Mouse (Mus musculus) limb, embryonic 15.5 days (tissue): ENCODE measurements around the gene Bag5. TPM values are rescaled to one million over a fixed set of nuclear protein-coding genes. Genes with fewer than 3 reads are reported as not detected.
"Not testable (repeated sequence)": the region's sequence is repeated elsewhere in the genome, so short reads cannot be mapped to it uniquely, and the experiment has no call there.

Source experiments
- ATAC-seq: fragments of 200-750 bp; cut with Nextera tagmentation; 2 replicates; pipeline ENCODE4 v1.8.0; 2017; ENCODE audit warnings: low read depth, moderate TSS enrichment; ENCODE audit not compliant: insufficient number of reproducible peaks, low FRiP score, low TSS enrichment
- H3K27ac ChIP-seq: fragments of 300-500 bp; sonication (generic); 2 replicates; pipeline ENCODE4 v1.5.1; 2015; ENCODE audit warnings: moderate library complexity, mild to moderate bottlenecking, inconsistent platforms
- H3K27me3 ChIP-seq: fragments of 300-500 bp; sonication (generic); 2 replicates; pipeline ENCODE4 v1.6.1; 2015; ENCODE audit warnings: inconsistent platforms
- H3K36me3 ChIP-seq: fragments of 300-500 bp; sonication (generic); 2 replicates; pipeline ENCODE4 v1.6.1; 2015; ENCODE audit warnings: inconsistent platforms
- H3K4me1 ChIP-seq: fragments of 300-500 bp; sonication (generic); 2 replicates; pipeline ENCODE4 v1.6.1; 2015; ENCODE audit warnings: inconsistent platforms
- H3K4me2 ChIP-seq: fragments of 300-500 bp; sonication (generic); 2 replicates; pipeline ENCODE4 v1.6.1; 2015; ENCODE audit warnings: mild to moderate bottlenecking, inconsistent platforms
- H3K4me3 ChIP-seq: fragments of 300-500 bp; sonication (generic); 2 replicates; pipeline ENCODE4 v1.5.1; 2015; ENCODE audit warnings: mild to moderate bottlenecking, inconsistent platforms
- H3K9ac ChIP-seq: fragments of 300-500 bp; sonication (generic); 2 replicates; pipeline ENCODE4 v1.6.1; 2015; ENCODE audit warnings: inconsistent platforms
- H3K9me3 ChIP-seq: fragments of 300-500 bp; sonication (generic); 2 replicates; pipeline ENCODE4 v1.6.1; 2016; ENCODE audit warnings: inconsistent platforms
- WGBS: fragments of 180-500 bp; shearing (Covaris S2); methylation state at CpG from one replicate; pipeline ENCODE4 v1.1.7; 2015; 5-methylcytosine and 5-hydroxymethylcytosine counted together
- polyA plus RNA-seq: library from polyadenylated mRNA; unstranded; fragments of >200 nt; fragmentation: Nextera tagmentation; extraction: Ambion mirVana; gene quantifications from 2 replicates; pipeline ENCODE4 v1.2.1, GENCODE M21; 2015

Bag5 gene
- polyA plus RNA-seq, 1 experiment from 2014 or later: 69.4 TPM

GRCm38 (mm10) chr12:111670371-111670971, 42.6 kb downstream of the Bag5 start:
- Histone ChIP-seq H3K9me3 (no peaks in the 10 kb centered on the region), H3K27me3 (peaks cover 51% of the 10 kb centered on the region), H3K4me2 (peak overlapping the region; percentile 98), H3K4me3 (peak overlapping the region; percentile 54), H3K4me1 (peaks cover 58% of the 10 kb centered on the region), H3K27ac (no peak overlapping the region), H3K9ac (no peak overlapping the region; the same call in 1 of the 2 replicates), H3K36me3 (no peaks in the 10 kb centered on the region)
- 9% methylated on average over 29 of the region's 29 CpGs for WGBS
- no peak for ATAC-seq

GRCm38 (mm10) chr12:111669961-111670360, 43.1 kb downstream of the Bag5 start:
- Histone ChIP-seq H3K4me3 (no peak overlapping the region; the same call in 1 of the 2 replicates), H3K27ac (no peak overlapping the region), H3K27me3 (peaks cover 51% of the 10 kb centered on the region), H3K4me1 (peaks cover 59% of the 10 kb centered on the region), H3K36me3 (no peaks in the 10 kb centered on the region), H3K4me2 (0 out of 2 replicates have a peak overlapping the region, but pooled peaks have one; percentile 5), H3K9me3 (no peaks in the 10 kb centered on the region), H3K9ac (no peak overlapping the region)
- WGBS: 58% methylated on average over 8 of the region's 8 CpGs
- ATAC-seq: no peak

GRCm38 (mm10) chr12:111669000-111669788, 43.9 kb downstream of the Bag5 start:
- peaks cover 59% of the 10 kb centered on the region for H3K4me1 ChIP-seq
- ATAC-seq: no peak
- no peak overlapping the region for H3K9ac ChIP-seq
- H3K36me3 ChIP-seq: no peaks in the 10 kb centered on the region
- WGBS: 71% methylated on average over 23 of the region's 23 CpGs
- H3K27me3 ChIP-seq: peaks cover 48% of the 10 kb centered on the region
- H3K4me3 ChIP-seq: peak overlapping the region; percentile 26; the same call in 1 of the 2 replicates
- H3K9me3 ChIP-seq: no peaks in the 10 kb centered on the region
- H3K4me2 ChIP-seq: peak overlapping the region; percentile 55
- H3K27ac ChIP-seq: peak overlapping the region; percentile 93

DNA sequence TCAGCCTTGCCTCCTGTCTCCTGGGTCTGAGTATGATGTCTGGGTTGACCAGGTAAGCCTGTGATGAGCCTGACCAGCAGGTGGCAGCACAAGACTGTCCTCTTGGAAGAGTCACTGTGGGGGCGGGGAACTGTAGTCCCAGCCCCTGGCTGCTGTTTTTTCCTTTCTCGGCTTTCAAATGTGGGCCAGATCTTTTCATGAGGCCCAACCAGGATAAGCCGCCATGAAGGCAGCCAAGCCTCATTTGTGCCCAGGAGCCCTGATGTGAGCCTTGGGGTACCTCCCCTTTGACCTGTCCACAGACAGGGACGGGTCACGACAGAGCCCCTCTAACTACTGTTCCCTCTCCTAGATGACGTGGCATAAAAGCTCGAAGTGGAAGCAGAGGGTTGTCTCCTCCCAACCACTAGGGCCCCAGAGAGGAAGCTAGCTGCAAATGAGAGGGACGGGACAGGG, 44.6 kb downstream of the Bag5 start:
- peaks cover 66% of the 10 kb centered on the region for H3K4me1 ChIP-seq
- H3K4me3 ChIP-seq: peak overlapping the region; percentile 26
- H3K27me3 ChIP-seq: peaks cover 41% of the 10 kb centered on the region
- peak; percentile 52 for ATAC-seq
- peak overlapping the region; percentile 28; the same call in 1 of the 2 replicates for H3K9ac ChIP-seq
- peak overlapping the region; percentile 55 for H3K4me2 ChIP-seq
- no peaks in the 10 kb centered on the region for H3K9me3 ChIP-seq
- 1% methylated on average over 8 of the region's 8 CpGs for WGBS
- no peaks in the 10 kb centered on the region for H3K36me3 ChIP-seq
- peak overlapping the region; percentile 93 for H3K27ac ChIP-seq

DNA sequence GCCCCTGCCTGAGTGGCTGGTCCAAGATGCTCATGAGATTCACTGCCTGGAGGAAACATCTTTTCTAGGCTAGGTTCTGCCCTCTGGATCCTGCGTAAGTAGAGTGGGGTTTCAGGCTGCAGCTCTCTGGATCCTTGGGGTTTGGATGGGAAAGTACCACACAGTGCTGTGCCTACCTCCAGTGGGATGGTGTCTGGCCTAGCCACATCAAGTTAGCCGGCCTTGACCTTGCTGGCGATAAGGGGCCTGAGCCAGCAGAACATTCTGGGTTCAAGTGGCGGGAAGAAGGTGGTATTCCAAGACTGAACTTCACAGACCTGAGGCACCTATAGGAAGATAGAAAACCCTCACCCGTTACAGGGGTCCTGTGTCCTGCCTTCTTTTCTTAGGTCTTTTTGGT, 45.6 kb downstream of the Bag5 start:
- no peak for ATAC-seq
- Histone ChIP-seq H3K4me3 (no peak overlapping the region), H3K9ac (no peak overlapping the region), H3K27me3 (peaks cover 30% of the 10 kb centered on the region), H3K36me3 (no peaks in the 10 kb centered on the region), H3K4me2 (no peak overlapping the region), H3K27ac (no peak overlapping the region), H3K9me3 (no peaks in the 10 kb centered on the region), H3K4me1 (peaks cover 62% of the 10 kb centered on the region)
- 93% methylated on average over 5 of the region's 5 CpGs for WGBS

DNA sequence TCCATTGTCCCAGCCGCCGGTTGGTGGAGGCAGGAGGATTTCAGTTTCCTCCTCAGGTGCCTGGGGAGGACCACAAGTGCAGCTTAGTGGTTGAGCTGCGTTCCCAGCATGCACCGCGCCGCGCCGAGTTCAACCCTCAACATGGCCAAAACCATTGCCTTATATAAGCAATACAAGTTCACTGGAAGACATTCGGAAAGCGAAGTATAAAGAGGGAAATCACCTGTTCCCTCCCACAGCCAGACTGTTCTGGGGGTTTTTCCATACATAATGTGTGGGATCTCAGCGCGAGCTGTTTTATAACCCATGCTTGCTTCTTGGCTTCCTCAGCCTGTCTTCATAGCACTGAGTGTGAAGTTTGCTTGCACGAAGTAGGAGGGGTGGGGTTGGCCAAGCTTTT, 46.7 kb downstream of the Bag5 start:
- WGBS: 69% methylated on average over 13 of the region's 13 CpGs
- Histone ChIP-seq H3K9ac (no peak overlapping the region), H3K27me3 (peaks cover 20% of the 10 kb centered on the region), H3K4me3 (no peak overlapping the region), H3K27ac (no peak overlapping the region), H3K9me3 (no peaks in the 10 kb centered on the region), H3K36me3 (no peaks in the 10 kb centered on the region), H3K4me2 (no peak overlapping the region), H3K4me1 (peaks cover 52% of the 10 kb centered on the region)
- no peak for ATAC-seq

DNA sequence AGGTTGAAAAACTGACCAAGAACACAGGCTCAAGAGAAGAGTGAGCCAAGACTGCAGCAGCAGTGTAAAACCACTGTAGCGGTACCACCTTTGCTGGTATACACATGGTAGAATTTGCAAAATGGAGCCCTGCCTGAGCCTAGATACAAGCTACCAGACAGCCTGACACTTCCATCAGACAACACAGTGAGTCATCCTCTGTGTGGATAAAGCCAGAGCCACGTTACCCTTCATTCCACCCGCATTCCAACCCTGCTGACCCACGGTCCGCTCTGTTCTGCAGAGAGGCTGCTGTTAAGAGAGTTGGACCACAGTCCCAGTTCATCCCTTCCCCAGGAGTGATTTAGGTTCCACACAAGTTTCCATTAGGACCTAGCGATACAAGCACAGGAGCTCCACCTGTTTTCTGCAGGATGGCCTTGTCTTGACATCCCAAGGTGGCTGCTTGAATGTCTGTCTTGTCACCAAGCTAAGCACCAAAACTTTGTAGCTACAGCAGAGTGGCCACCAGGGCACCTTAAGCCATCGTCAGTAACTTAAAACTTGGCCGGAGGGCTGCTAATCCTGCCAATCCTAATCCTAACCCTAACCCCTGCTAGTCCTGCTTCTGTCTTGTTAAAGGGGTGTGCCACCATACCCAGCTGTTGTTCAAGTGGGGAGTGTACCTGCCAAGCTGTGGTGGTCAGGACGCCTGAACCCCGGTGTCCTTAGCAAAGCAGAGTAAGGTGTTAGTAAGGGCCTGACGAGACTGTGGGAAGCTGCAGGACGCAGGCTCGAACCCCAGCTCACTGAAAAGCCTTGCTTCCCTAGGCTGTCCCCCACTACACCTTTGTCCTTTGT, 47.8 kb downstream of the Bag5 start:
- Histone ChIP-seq H3K9me3 (no peaks in the 10 kb centered on the region), H3K9ac (no peak overlapping the region), H3K27ac (no peak overlapping the region), H3K36me3 (peaks cover 9% of the 10 kb centered on the region; the same call in 1 of the 2 replicates), H3K4me1 (peaks cover 41% of the 10 kb centered on the region), H3K4me3 (no peak overlapping the region), H3K27me3 (peaks cover 9% of the 10 kb centered on the region), H3K4me2 (no peak overlapping the region)
- no peak for ATAC-seq
- 79% methylated on average over 13 of the region's 13 CpGs for WGBS

GRCm38 (mm10) chr12:111664144-111664634, 48.9 kb downstream of the Bag5 start:
- H3K9ac ChIP-seq: no peak overlapping the region
- peaks cover 14% of the 10 kb centered on the region; the same call in 1 of the 2 replicates for H3K36me3 ChIP-seq
- H3K4me1 ChIP-seq: peaks cover 32% of the 10 kb centered on the region
- H3K27ac ChIP-seq: peak overlapping the region; percentile 50
- no peak overlapping the region for H3K4me3 ChIP-seq
- H3K4me2 ChIP-seq: no peak overlapping the region
- 0 out of 2 replicates have a peak, but pooled peaks have one; percentile 37 for ATAC-seq
- 40% methylated on average over 6 of the region's 6 CpGs for WGBS
- no peaks in the 10 kb centered on the region for H3K9me3 ChIP-seq
- no peaks in the 10 kb centered on the region for H3K27me3 ChIP-seq

- Histone ChIP-seq H3K4me3 (no peak overlapping the region), H3K27me3 (no peaks in the 10 kb centered on the region), H3K36me3 (peaks cover 16% of the 10 kb centered on the region; the same call in 1 of the 2 replicates), H3K9me3 (no peaks in the 10 kb centered on the region), H3K4me2 (no peak overlapping the region), H3K27ac (peak overlapping the region; percentile 50), H3K4me1 (peaks cover 25% of the 10 kb centered on the region), H3K9ac (no peak overlapping the region)
- WGBS: 69% methylated on average over 17 of the region's 17 CpGs
- ATAC-seq: no peak
Observed at GRCm38 (mm10) chr12:111663228-111664143, 49.6 kb downstream of the Bag5 start.

DNA sequence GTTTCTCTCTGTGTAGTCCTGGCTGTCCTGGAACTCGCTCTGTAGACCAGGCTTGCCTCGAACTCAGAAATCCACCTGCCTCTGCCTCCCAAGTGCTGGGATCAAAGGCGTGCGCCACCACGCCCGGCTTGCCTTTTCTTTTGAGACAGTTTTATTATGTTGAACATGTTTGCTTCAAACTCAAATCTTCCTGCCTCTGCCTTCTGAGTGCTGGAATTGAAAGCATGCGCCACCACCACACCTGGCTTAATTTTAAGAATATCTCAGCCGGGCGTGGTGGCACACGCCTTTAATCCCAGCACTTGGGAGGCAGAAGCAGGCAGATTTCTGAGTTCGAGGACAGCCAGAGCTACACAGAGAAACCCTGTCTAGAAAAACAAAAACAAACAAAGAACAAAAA, 51.5 kb downstream of the Bag5 start:
- peaks cover 19% of the 10 kb centered on the region for H3K4me1 ChIP-seq

More for the DNA sequence above, 51.5 kb downstream of the Bag5 start:
- H3K4me3 ChIP-seq, H3K9me3 ChIP-seq, H3K27ac ChIP-seq, ATAC-seq, H3K9ac ChIP-seq, H3K27me3 ChIP-seq, H3K4me2 ChIP-seq: not testable (repeated sequence)
- 94% methylated on average over 11 of the region's 11 CpGs for WGBS
- peaks cover 29% of the 10 kb centered on the region for H3K36me3 ChIP-seq
